Mouse (Mus musculus): ENCODE data around the gene Adipoq. TPM values are rescaled to one million over a fixed set of nuclear protein-coding genes. Genes with fewer than 3 reads are reported as not detected.
A peak's percentile ranks its signal among the peaks of the same experiment; 100 is the strongest.

Gene Adipoq
- total and polyA plus RNA-seq, 3 experiments, result 0.13 to 1.1 (median 0.99) TPM

GRCm38 (mm10) chr16:23123104-23123503, 23.2 kb upstream of the Adipoq start:
- Histone ChIP-seq H3K27me3 (replicated peaks) (no peaks in the 10 kb centered on the region), H3K4me1 (ENCODE audit: control insufficient read depth in 1 of 2, insufficient read depth in 2 of 2) (peaks cover 5 to 37% of the 10 kb centered on the region in 2 experiments; a peak in 2 of 4 replicates), H3K36me3 (replicated peaks in 1 of 2; ENCODE audit: control insufficient read depth in 1 of 2, insufficient read depth in 1 of 2, low read length in 1 of 2) (peaks cover 38 to 76% of the 10 kb centered on the region in 2 experiments), H3K4me2 (ENCODE audit: insufficient read depth, low read depth, poor library complexity, severe bottlenecking) (no peak overlapping the region), H3K9me3 (replicated peaks; ENCODE audit: low read length) (no peaks in the 10 kb centered on the region), H3K79me2 (replicated peaks; ENCODE audit: control insufficient read depth, extremely low read depth, insufficient read depth, poor library complexity, severe bottlenecking) (peaks cover 37% of the 10 kb centered on the region), H3K9ac (ENCODE audit: insufficient read depth, low read depth) (no peak overlapping the region), H3K27ac (ENCODE audit: insufficient read depth, low read depth) (no peak overlapping the region), H3K4me3 (replicated peaks in 1 of 3; ENCODE audit: low read depth in 2 of 3, low read length in 2 of 3, poor library complexity in 1 of 3) (no peak overlapping the region)
- TF ChIP-seq JUND (conservative IDR thresholded peaks at IDR 0.05; ENCODE audit: low read depth, low read length) (peak; percentile 88), RCOR1 (conservative IDR thresholded peaks at IDR 0.05; ENCODE audit: low read depth, low read length) (no peak), MYC (IDR thresholded peaks at IDR 0.05; ENCODE audit: low read depth, low read length) (no peak), EP300 (IDR thresholded peaks at IDR 0.05; ENCODE audit: low read length) (peak; percentile 38; the same call in 1 of the 2 replicates), CTCF (conservative IDR thresholded peaks at IDR 0.05 in 1 of 2, IDR thresholded peaks at IDR 0.05 in 1 of 2; ENCODE audit: low read depth in 2 of 2, low read length in 2 of 2) (peak in 1 of 2 experiments; percentile 35; a peak in 1 of 4 replicates), E2F4 (IDR thresholded peaks at IDR 0.05; ENCODE audit: insufficient replicate concordance, low read depth, low read length) (no peak), JUN (IDR thresholded peaks at IDR 0.05; ENCODE audit: insufficient read depth, low read depth, low read length) (peak; percentile 42; the same call in 1 of the 2 replicates), TCF12 (IDR thresholded peaks at IDR 0.05; ENCODE audit: low read depth, low read length) (no peak), IRF4 (IDR thresholded peaks at IDR 0.05; ENCODE audit: low read depth, low read length) (peak; percentile 53; the same call in 1 of the 2 replicates)
- no peak for DNase-seq (ENCODE audit: extremely low read depth)
- dilution Hi-C loops (cut with MboI; ENCODE audit: extremely low pct_ligation_motif_present, extremely low pct_unique_long_range_greater_than_20kb, low sequenced_read_pairs), result no loop called here
- in situ Hi-C loops (cut with MboI; ENCODE audit: low pct_ligation_motif_present, low pct_unique_long_range_greater_than_20kb, low sequenced_read_pairs), result no loop called here

DNA sequence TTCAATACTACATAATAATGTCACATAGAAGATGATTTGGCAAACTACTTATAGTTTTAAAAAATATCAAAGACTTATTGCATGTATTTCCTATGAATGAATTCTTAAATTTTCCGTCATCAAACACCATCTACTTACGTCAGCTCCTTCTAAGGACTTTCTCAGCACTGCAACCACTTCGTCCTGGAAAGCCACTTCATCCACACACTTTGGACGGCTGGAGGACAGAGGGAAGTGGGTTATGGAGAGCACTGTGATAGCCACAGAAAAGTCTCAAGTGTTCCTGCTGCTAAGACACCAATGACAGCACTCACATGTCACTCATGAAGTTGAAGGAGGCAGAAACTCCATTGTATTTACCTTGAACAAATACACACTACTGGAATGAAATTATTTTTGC, 21.9 kb upstream of the Adipoq start:
- no peak for DNase-seq (ENCODE audit: extremely low read depth)
- H3K27me3 ChIP-seq (replicated peaks), result no peaks in the 10 kb centered on the region
- no peak overlapping the region for H3K27ac ChIP-seq (ENCODE audit: insufficient read depth, low read depth)
- H3K9me3 ChIP-seq (replicated peaks; ENCODE audit: low read length), result no peaks in the 10 kb centered on the region
- no peak for TF ChIP-seq SMC3 (IDR thresholded peaks at IDR 0.05; ENCODE audit: low read depth, low read length)
- no peak for TF ChIP-seq ZC3H11A (IDR thresholded peaks at IDR 0.05; ENCODE audit: low read depth, low read length)
- no peak for TF ChIP-seq IRF4 (IDR thresholded peaks at IDR 0.05; ENCODE audit: low read depth, low read length)
- TF ChIP-seq CHD2 (IDR thresholded peaks at IDR 0.05; ENCODE audit: low read length), result no peak
- TF ChIP-seq CHD1 (IDR thresholded peaks at IDR 0.05; ENCODE audit: low read depth, low read length), result no peak
- no peak for TF ChIP-seq RAD21 (IDR thresholded peaks at IDR 0.05; ENCODE audit: low read depth, low read length)
- no peak for TF ChIP-seq ZNF384 (IDR thresholded peaks at IDR 0.05; ENCODE audit: low read depth, low read length)
- no peak for TF ChIP-seq TBP (conservative IDR thresholded peaks at IDR 0.05; ENCODE audit: low read depth, low read length)
- TF ChIP-seq CTCF (conservative IDR thresholded peaks at IDR 0.05 in 1 of 2, IDR thresholded peaks at IDR 0.05 in 1 of 2; ENCODE audit: low read depth in 2 of 2, low read length in 2 of 2), result no peak
- no peak for TF ChIP-seq MAZ (IDR thresholded peaks at IDR 0.05; ENCODE audit: low read depth, low read length)
- TF ChIP-seq TCF12 (IDR thresholded peaks at IDR 0.05; ENCODE audit: low read depth, low read length), result no peak
- TF ChIP-seq NRF1 (IDR thresholded peaks at IDR 0.05; ENCODE audit: low read depth, low read length), result no peak
- TF ChIP-seq POLR2A (IDR thresholded peaks at IDR 0.05; ENCODE audit: low read depth, low read length), result no peak
- H3K4me2 ChIP-seq (ENCODE audit: insufficient read depth, low read depth, poor library complexity, severe bottlenecking), result no peak overlapping the region
- peaks cover 5 to 47% of the 10 kb centered on the region in 2 experiments; a peak in 2 of 4 replicates for H3K4me1 ChIP-seq (ENCODE audit: control insufficient read depth in 1 of 2, insufficient read depth in 2 of 2)
- peaks cover 35 to 66% of the 10 kb centered on the region in 2 experiments for H3K36me3 ChIP-seq (replicated peaks in 1 of 2; ENCODE audit: control insufficient read depth in 1 of 2, insufficient read depth in 1 of 2, low read length in 1 of 2)
- dilution Hi-C loops (cut with MboI; ENCODE audit: extremely low pct_ligation_motif_present, extremely low pct_unique_long_range_greater_than_20kb, low sequenced_read_pairs) (no loop called here), in situ Hi-C loops (cut with MboI; ENCODE audit: low pct_ligation_motif_present, low pct_unique_long_range_greater_than_20kb, low sequenced_read_pairs) (no loop called here)
- H3K9ac ChIP-seq (ENCODE audit: insufficient read depth, low read depth), result no peak overlapping the region
- no peak overlapping the region for H3K4me3 ChIP-seq (replicated peaks in 1 of 3; ENCODE audit: low read depth in 2 of 3, low read length in 2 of 3, poor library complexity in 1 of 3)
- H3K79me2 ChIP-seq (replicated peaks; ENCODE audit: control insufficient read depth, extremely low read depth, insufficient read depth, poor library complexity, severe bottlenecking), result peaks cover 37% of the 10 kb centered on the region
